Mouse (Mus musculus) liver, embryonic 11.5 days (tissue): ENCODE data around the gene Frs3. TPM values are rescaled to one million over a fixed set of nuclear protein-coding genes. Genes with fewer than 3 reads are reported as not detected.

Experiments used
- polyA plus RNA-seq: library from polyadenylated mRNA; unstranded; fragments of >200 nt; fragmentation: Nextera tagmentation; extraction: Ambion mirVana; gene quantifications from 2 replicates; pipeline ENCODE4 v1.2.1, GENCODE M21; 2014

Frs3 gene
- polyA plus RNA-seq, 1 experiment from 2014 or later: 3.5 TPM

Other genes with a start within 250 kb of the Frs3 start
- gene Taf8, start 186.7 kb upstream of the Frs3 start, polyA plus RNA-seq: 20.7 and 21.3 TPM in 2 replicates
- gene Ccnd3, start 184.0 kb upstream of the Frs3 start, polyA plus RNA-seq: 525 and 530 TPM in 2 replicates
- gene Bysl, start 77.5 kb upstream of the Frs3 start, polyA plus RNA-seq: 43.1 and 45.9 TPM in 2 replicates
- gene Med20, start 77.4 kb upstream of the Frs3 start, polyA plus RNA-seq: 48.9 and 53.3 TPM in 2 replicates
- gene Gm20517, start 77.4 kb upstream of the Frs3 start, polyA plus RNA-seq: 1.5 and 2.5 TPM in 2 replicates
- 4.1 and 4.8 TPM in 2 replicates for gene Usp49, start 58.3 kb upstream of the Frs3 start, polyA plus RNA-seq
- gene Tomm6, start 644 bp upstream of the Frs3 start, polyA plus RNA-seq: 442 and 486 TPM in 2 replicates
- gene Gm21981, start 5.4 kb downstream of the Frs3 start, polyA plus RNA-seq: 0.22 and 0.49 TPM in 2 replicates
- 0.44 and 1.7 TPM in 2 replicates for gene Prickle4, start 5.7 kb downstream of the Frs3 start, polyA plus RNA-seq
- not detected in 2 replicates for gene Pgc, start 37.8 kb downstream of the Frs3 start, polyA plus RNA-seq
- 9.6 and 9.8 TPM in 2 replicates for gene Tfeb, start 48.0 kb downstream of the Frs3 start, polyA plus RNA-seq
- gene Mdfi, start 145.7 kb downstream of the Frs3 start, polyA plus RNA-seq: 15.9 and 16.3 TPM in 2 replicates
- gene Foxp4, start 235.6 kb downstream of the Frs3 start, polyA plus RNA-seq: 21.3 and 21.6 TPM in 2 replicates